Mouse (Mus musculus) heart, postnatal 0 days (tissue): ENCODE results near the gene Abhd2. TPM values are rescaled to one million over a fixed set of nuclear protein-coding genes. Genes with fewer than 3 reads are reported as not detected.

Experiments
- ATAC-seq: fragments of 200-750 bp; cut with Nextera tagmentation; 2 replicates; pipeline ENCODE4 v1.8.0; 2017; ENCODE audit warnings: low read depth, moderate number of reproducible peaks, moderate library complexity; ENCODE audit not compliant: insufficient read depth
- DNase-seq: peaks from one replicate; pipeline ENCODE4 v3.0.0-alpha.2; 2016; ENCODE audit warnings: low spot score
- H3K27ac ChIP-seq: fragments of 300-500 bp; sonication (generic); 2 replicates; pipeline ENCODE4 v1.5.1; 2014; ENCODE audit warnings: low read depth, mild to moderate bottlenecking
- H3K27me3 ChIP-seq: fragments of 300-500 bp; sonication (generic); 2 replicates; pipeline ENCODE4 v1.6.1; 2014; ENCODE audit warnings: low read length, mixed read lengths; ENCODE audit not compliant: control insufficient read depth, insufficient read depth
- H3K36me3 ChIP-seq: fragments of 300-500 bp; sonication (generic); replicated peaks from 2 replicates; pipeline ENCODE4 v1.6.1; 2014; ENCODE audit warnings: low read length, mixed read lengths; ENCODE audit not compliant: control insufficient read depth, insufficient read depth
- H3K4me1 ChIP-seq: fragments of 300-500 bp; sonication (generic); 2 replicates; pipeline ENCODE4 v1.6.1; 2014; ENCODE audit warnings: antibody characterized with exemption; ENCODE audit not compliant: control insufficient read depth, insufficient read depth
- H3K4me2 ChIP-seq: fragments of 300-500 bp; sonication (generic); 2 replicates; pipeline ENCODE4 v1.6.1; 2014; ENCODE audit warnings: low read depth, mild to moderate bottlenecking, low read length, moderate library complexity
- H3K4me3 ChIP-seq: fragments of 300-500 bp; sonication (generic); 2 replicates; pipeline ENCODE4 v1.5.1; 2014; ENCODE audit warnings: low read depth, low read length
- H3K9ac ChIP-seq: fragments of 300-500 bp; sonication (generic); replicated peaks from 2 replicates; pipeline ENCODE4 v1.6.1; 2014; ENCODE audit warnings: low read depth, low read length, mixed read lengths
- H3K9me3 ChIP-seq: fragments of 300-500 bp; sonication (generic); replicated peaks from 2 replicates; pipeline ENCODE4 v1.6.1; 2016; ENCODE audit warnings: low read length; ENCODE audit not compliant: control insufficient read depth
- CTCF ChIP-seq: IDR thresholded peaks from 2 replicates; pipeline ENCODE4 v1.5.1; 2016; ENCODE audit warnings: antibody characterized with exemption, control low read depth, low read depth
- EP300 ChIP-seq: IDR thresholded peaks from 2 replicates; pipeline ENCODE4 v1.6.1; 2016; ENCODE audit warnings: antibody characterized with exemption, low read depth
- WGBS: fragments of 180-500 bp; shearing (Covaris S2); extraction: QIAGEN DNeasy Blood & Tissue Kit; methylation state at CpG from one replicate; pipeline ENCODE4 v1.1.7; 2014; 5-methylcytosine and 5-hydroxymethylcytosine counted together
- polyA plus RNA-seq: library from polyadenylated mRNA; unstranded; fragments of >200 nt; fragmentation: Nextera tagmentation; extraction: Ambion mirVana; gene quantifications from 2 replicates; pipeline ENCODE4 v1.2.1, GENCODE M21; 2015
- total RNA-seq: library from RNA; depleted of rRNA; stranded (reverse); fragments of >200 nt; gene quantifications from 2 replicates; pipeline ENCODE4 v1.2.3, GENCODE M21; 2014; ENCODE audit warnings: low replicate concordance

Gene Abhd2
- total and polyA plus RNA-seq, 2 experiments from 2014 or later, result 4.2 to 16.6 TPM

DNA sequence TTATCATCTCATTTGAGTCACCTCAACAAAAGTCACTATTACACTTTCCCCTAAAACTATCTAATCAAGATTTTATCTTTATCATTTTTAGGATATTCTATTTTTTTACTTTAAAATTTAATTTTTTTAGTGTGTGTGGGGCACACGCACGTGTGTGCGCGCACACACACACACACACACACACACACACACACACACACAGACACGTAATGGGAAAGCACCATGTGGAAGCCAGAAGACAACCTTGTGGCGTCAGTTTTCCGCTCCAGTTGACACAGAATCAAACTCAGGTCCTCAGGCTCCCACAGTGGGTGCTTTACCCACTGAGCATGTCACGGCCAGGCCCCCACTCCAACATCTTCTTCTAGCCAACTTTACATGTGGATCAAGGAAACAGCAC lies 4.1 kb upstream of the Abhd2 start:
- H3K4me3 ChIP-seq, result no peak overlapping the region
- H3K36me3 ChIP-seq, result no peaks in the 10 kb centered on the region
- TF ChIP-seq CTCF (no peak), EP300 (no peak)
- no peak overlapping the region for H3K4me2 ChIP-seq
- H3K27ac ChIP-seq, result no peak overlapping the region
- ATAC-seq, result no peak
- no peaks in the 10 kb centered on the region for H3K27me3 ChIP-seq
- WGBS, result 97% methylated on average over 8 of the region's 8 CpGs
- no peaks in the 10 kb centered on the region for H3K9me3 ChIP-seq
- H3K4me1 ChIP-seq, result peaks cover 10% of the 10 kb centered on the region; the same call in 1 of the 2 replicates
- no peak overlapping the region for H3K9ac ChIP-seq
- no peak for DNase-seq

DNA sequence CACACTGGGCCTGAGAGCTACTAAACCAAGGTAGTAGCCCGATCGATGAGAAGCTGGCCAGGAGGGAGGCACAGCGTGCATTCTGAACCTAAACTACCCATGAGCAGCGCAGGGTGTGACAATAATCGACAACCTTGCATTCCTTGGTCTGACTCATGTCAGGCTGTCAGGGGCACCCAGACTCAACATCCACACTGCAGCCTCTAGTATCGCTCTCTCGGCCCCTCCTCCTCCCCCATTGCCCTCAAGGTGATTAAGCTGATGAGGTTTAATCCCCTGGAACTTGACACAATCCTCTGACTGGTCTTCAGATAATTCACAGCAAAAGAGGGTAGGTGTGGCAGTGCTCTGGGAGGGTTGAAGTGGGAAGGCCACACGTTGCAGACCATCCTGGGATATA lies 3.6 kb upstream of the Abhd2 start:
- TF ChIP-seq CTCF (no peak), EP300 (no peak)
- 40% methylated on average over 8 of the region's 8 CpGs for WGBS
- H3K4me1 ChIP-seq, result peaks cover 15% of the 10 kb centered on the region; the same call in 1 of the 2 replicates
- no peak for DNase-seq
- no peaks in the 10 kb centered on the region for H3K36me3 ChIP-seq
- no peaks in the 10 kb centered on the region for H3K9me3 ChIP-seq
- no peak overlapping the region for H3K27ac ChIP-seq
- ATAC-seq, result no peak
- H3K9ac ChIP-seq, result no peak overlapping the region
- H3K4me3 ChIP-seq, result no peak overlapping the region
- no peaks in the 10 kb centered on the region for H3K27me3 ChIP-seq
- H3K4me2 ChIP-seq, result no peak overlapping the region

DNA sequence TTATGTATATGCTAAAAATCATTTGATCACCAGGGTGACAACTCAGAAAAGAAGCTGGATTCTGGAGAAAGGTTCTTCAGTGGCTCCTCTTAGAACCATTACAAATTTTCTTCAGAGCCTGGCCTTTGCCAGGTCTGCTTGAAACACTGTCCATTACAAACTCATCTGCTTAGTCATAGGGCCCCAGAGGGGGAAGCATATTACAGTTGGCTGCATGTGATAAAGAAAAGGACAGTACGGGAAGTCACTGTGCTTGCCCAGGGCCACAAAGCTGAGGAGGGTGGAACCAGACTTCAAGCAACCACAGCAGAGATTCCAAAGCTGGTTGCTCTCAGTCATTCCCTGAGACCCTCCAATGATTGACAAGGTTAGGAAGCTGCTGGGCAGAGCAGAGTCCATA lies 3.1 kb upstream of the Abhd2 start:
- Histone ChIP-seq H3K9ac (no peak overlapping the region), H3K4me3 (no peak overlapping the region), H3K4me2 (no peak overlapping the region), H3K36me3 (no peaks in the 10 kb centered on the region), H3K27me3 (no peaks in the 10 kb centered on the region), H3K4me1 (peaks cover 17% of the 10 kb centered on the region; the same call in 1 of the 2 replicates), H3K27ac (no peak overlapping the region), H3K9me3 (no peaks in the 10 kb centered on the region)
- TF ChIP-seq CTCF (no peak), EP300 (no peak)
- DNase-seq (no peak), ATAC-seq (no peak)
- 41% methylated on average over 1 of the region's 1 CpGs for WGBS

DNA sequence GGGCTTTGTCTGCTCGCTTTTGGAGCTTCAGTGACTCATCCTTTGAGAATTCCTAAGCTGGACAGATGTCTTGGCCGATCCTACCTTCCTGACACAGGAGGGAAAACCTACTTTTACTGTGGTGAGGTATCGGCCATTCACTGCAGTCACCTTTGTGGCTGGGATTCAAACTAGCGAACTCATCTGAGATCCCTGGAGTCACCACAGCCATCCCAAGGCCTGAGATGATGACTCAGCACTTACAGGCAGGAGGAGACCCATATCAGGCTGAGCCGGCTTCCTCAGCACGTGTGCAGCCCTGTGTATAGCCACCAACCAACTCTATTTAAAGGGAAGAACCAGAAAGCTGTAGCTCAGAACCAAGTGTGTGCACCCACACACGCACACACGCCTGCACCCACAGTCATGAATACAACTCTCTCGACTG lies 2.0 kb upstream of the Abhd2 start:
- TF ChIP-seq EP300 (no peak), CTCF (no peak)
- Histone ChIP-seq H3K27me3 (no peaks in the 10 kb centered on the region), H3K27ac (no peak overlapping the region), H3K4me3 (no peak overlapping the region), H3K4me1 (peaks cover 25% of the 10 kb centered on the region), H3K9me3 (no peaks in the 10 kb centered on the region), H3K36me3 (no peaks in the 10 kb centered on the region), H3K9ac (no peak overlapping the region), H3K4me2 (no peak overlapping the region)
- 57% methylated on average over 9 of the region's 9 CpGs for WGBS
- ATAC-seq (no peak), DNase-seq (no peak)

DNA sequence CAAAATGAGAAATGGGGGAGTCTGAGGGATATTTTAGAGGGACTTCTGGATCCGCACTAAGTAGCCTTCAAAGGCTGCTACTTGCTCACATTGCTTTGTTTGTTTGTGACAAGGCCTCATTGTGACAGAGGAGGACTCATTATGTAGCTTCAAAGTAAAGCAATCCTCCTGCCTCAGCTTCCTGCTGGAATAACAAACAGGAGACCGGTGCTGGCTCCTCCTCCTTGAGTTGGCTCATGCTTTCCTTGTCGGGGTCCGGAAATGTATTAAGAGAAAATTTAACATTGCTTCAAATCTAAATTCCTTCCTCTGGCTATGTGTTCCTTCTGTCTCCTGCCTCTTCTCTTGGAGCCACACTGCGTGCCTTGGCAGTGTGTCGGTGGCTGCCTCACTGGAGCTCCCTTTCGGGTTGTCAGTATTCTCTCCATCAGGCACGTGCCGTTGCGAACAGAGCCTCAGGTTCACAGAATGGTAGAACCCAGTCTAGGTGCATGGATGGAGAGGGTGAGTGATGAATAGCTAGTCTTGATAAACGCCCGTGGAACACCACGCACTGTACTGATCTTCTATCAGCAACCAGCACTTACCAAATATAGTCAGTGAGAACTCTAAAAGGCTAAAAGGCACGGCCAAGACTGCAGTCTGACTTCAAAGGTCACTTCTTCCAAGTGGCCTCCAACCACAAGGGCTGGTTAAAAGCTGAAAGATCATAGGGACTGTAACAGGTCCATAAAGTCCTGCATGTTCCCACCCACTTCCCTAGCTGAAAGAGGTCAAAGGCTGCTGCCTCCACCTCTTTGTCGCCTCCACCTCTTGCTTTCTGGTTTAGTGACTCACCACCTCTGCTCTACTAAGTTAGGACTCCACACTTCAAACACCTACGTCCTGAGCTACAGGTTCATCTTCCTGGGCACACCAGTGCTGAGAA lies 874 bp upstream of the Abhd2 start:
- DNase-seq, result no peak
- WGBS, result 70% methylated on average over 16 of the region's 16 CpGs
- no peak; the same call in 1 of the 2 replicates for ATAC-seq
- Histone ChIP-seq H3K27me3 (no peaks in the 10 kb centered on the region), H3K9ac (no peak overlapping the region), H3K4me1 (peaks cover 29% of the 10 kb centered on the region), H3K4me3 (peak overlapping the region; percentile 25; the same call in 1 of the 2 replicates), H3K9me3 (no peaks in the 10 kb centered on the region), H3K27ac (no peak overlapping the region), H3K4me2 (peak overlapping the region; percentile 57), H3K36me3 (no peaks in the 10 kb centered on the region)
- TF ChIP-seq EP300 (no peak), CTCF (no peak)
